ENCODE assay signal across 25 mouse cellular contexts in the genomic region with DNA sequence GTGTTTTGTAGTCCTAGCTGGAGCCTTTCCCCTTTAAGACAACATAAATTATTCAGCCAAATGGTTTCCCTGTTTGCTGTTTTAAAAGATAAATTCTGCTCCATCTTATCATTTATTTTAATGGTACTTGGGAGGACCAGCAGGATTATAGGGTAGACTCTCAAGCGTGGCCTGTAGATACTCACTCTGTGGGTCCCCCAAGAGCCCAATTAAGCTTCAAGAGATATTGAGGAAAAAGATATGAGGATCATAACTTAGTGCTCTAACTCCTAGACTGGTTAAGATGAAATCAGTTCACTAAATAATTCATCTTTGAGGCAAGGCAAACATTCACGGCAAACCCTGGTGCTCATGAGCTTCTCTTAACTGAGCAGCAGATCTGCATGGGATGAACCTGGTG.
"Had no signal": no experiment of that assay in that cellular context is flagged by ENCODE, and none has a peak within 500 bp of the region (broad histone marks: within the 10 kb centered on the region; RNA-seq: fewer than 3 reads in every experiment).

No protein-coding gene starts in this region.

- H3K4me2 ChIP-seq: heart, embryonic 11.5 days; heart, embryonic 13.5 days; heart, embryonic 15.5 days; hindbrain, embryonic 15.5 days; kidney, embryonic 15.5 days; limb, embryonic 13.5 days; limb, embryonic 15.5 days had no signal

- ATAC-seq: forebrain, postnatal 0 days; hindbrain, postnatal 0 days; intestine, embryonic 16.5 days had no signal

- H3K27me3 ChIP-seq: heart, embryonic 13.5 days; heart, embryonic 15.5 days; hindbrain, embryonic 15.5 days; kidney, embryonic 15.5 days; limb, embryonic 13.5 days; limb, embryonic 15.5 days had no signal

- H3K36me3 ChIP-seq: heart, embryonic 13.5 days; heart, embryonic 15.5 days; hindbrain, embryonic 15.5 days; kidney, embryonic 15.5 days; limb, embryonic 13.5 days; limb, embryonic 15.5 days had no signal

- DNase-seq: forebrain, postnatal 0 days; gastrocnemius, postnatal 14 days; gastrocnemius, postnatal 36 days; heart, adult 11 months; heart, adult 2 months; heart, postnatal 14 days; heart, postnatal 36 days; kidney, adult 11 months; kidney, adult 2 months; kidney, adult 9 months; kidney, postnatal 14 days; kidney, postnatal 36 days; layer of hippocampus, adult 9-11 months; layer of hippocampus, postnatal 36 days; left cerebral cortex, postnatal 4 days had no signal

- H3K9me3 ChIP-seq: heart, embryonic 13.5 days; heart, embryonic 15.5 days; hindbrain, embryonic 15.5 days; kidney, embryonic 15.5 days; limb, embryonic 13.5 days; limb, embryonic 15.5 days had no signal

- H3K9ac ChIP-seq: forebrain, postnatal 0 days; heart, embryonic 13.5 days; heart, embryonic 15.5 days; hindbrain, embryonic 15.5 days; kidney, embryonic 15.5 days; limb, embryonic 13.5 days; limb, embryonic 15.5 days had no signal

- H3K4me3 ChIP-seq: heart, adult 2 months; heart, embryonic 13.5 days; heart, embryonic 15.5 days; hindbrain, embryonic 15.5 days; kidney, embryonic 15.5 days; limb, embryonic 13.5 days; limb, embryonic 15.5 days had no signal

- H3K4me1 ChIP-seq: heart, embryonic 13.5 days; heart, embryonic 15.5 days; hindbrain, embryonic 15.5 days; kidney, embryonic 15.5 days; limb, embryonic 13.5 days; limb, embryonic 15.5 days had no signal

- H3K27ac ChIP-seq: heart, adult 2 months; heart, embryonic 13.5 days; heart, embryonic 15.5 days; hindbrain, embryonic 15.5 days; hindbrain, postnatal 0 days; kidney, embryonic 15.5 days; kidney, postnatal 0 days; limb, embryonic 13.5 days; limb, embryonic 15.5 days had no signal
